27 mouse cellular contexts compared by ENCODE assay signal in the genomic region with DNA sequence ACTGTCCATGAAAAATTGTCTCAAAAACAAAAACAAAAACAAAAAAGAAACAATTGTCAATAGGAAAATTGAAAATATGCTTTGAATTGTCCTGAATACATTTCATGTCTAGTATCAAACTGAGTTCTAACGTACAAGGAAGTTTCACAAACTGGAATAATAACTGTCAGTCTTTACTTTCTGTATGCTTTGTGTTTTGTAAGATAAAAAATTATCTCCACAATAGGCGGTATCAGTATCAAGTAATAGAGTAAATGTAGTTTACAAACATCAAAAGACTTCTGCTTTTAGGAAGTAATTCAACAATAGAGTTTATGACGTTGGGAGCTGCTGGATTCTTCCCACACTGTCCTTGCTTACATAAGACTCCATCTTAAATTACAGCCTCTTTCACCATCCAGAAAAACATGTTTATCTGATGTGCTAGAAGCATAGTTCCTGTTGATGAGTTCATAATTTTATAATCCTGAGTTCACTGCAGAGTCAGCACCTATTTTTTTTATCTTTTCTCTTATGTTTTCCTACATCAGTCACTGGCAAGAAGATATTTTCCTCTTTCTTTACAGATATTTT. TPM values are rescaled to one million over a fixed set of nuclear protein-coding genes. Genes with fewer than 3 reads are reported as not detected.
DNase-seq lines count a peak whose midpoint lies in the region; ATAC-seq and TF ChIP-seq lines count a peak whose summit lies in the region.
"Had no signal": no experiment of that assay in that cellular context is flagged by ENCODE, and none has a peak within 500 bp of the region (broad histone marks: within the 10 kb centered on the region; RNA-seq: fewer than 3 reads in every experiment).

No protein-coding gene starts in this region.

- H3K79me2 ChIP-seq in MEL (ENCODE audit: control insufficient read depth, insufficient read depth, low read length, poor library complexity) = no peaks in the 10 kb centered on the region

- peak overlapping the region in 1 of 2 experiments; percentile 52; a peak in 2 of 4 replicates for H3K4me3 ChIP-seq in MEL (ENCODE audit: control insufficient read depth in 1 of 2, insufficient read depth in 1 of 2, low read depth in 2 of 2, low read length in 2 of 2)

- intact Hi-C loops in left cerebral cortex, postnatal 4 days (cut with DNase I) = no loop called here

- ATAC-seq in activated CD4-positive, CD25-positive, alpha-beta regulatory T cell, adult 4 months = no peak
- ATAC-seq: CD4-positive, CD25-positive, alpha-beta regulatory T cell, adult 4 months; Patski had no signal

- peaks cover 2 to 12% of the 10 kb centered on the region in 2 experiments; a peak in 1 of 4 replicates for H3K4me1 ChIP-seq in MEL (ENCODE audit: control insufficient read depth in 1 of 2, insufficient read depth in 2 of 2, low read length in 2 of 2)

- TF ChIP-seq CTCF in MEL (IDR thresholded peaks at IDR 0.05 in 2 of 3, conservative IDR thresholded peaks at IDR 0.05 in 1 of 3; ENCODE audit: control insufficient read depth in 1 of 3, insufficient read depth in 1 of 3, low read depth in 2 of 3, low read length in 3 of 3, poor library complexity in 1 of 3, severe bottlenecking in 1 of 3) = no peak

- H3K36me3 ChIP-seq in MEL (ENCODE audit: control insufficient read depth in 1 of 2, insufficient read depth in 2 of 2, low read length in 2 of 2) = peaks cover 0 to 5% of the 10 kb centered on the region in 2 experiments; a peak in 2 of 4 replicates
- H3K36me3 ChIP-seq: G1E had no signal

- no peak overlapping the region for H3K9ac ChIP-seq in MEL (ENCODE audit: control insufficient read depth, low read depth, low read length, poor library complexity, severe bottlenecking)

- TF ChIP-seq RAD21 in MEL (IDR thresholded peaks at IDR 0.05; ENCODE audit: low read depth, low read length) = no peak

- H3K27me3 ChIP-seq in MEL (ENCODE audit: control insufficient read depth in 1 of 2, insufficient read depth in 2 of 2, low read length in 2 of 2) = no peaks in the 10 kb centered on the region
- H3K27me3 ChIP-seq: CH12.LX had no signal

- DNase-seq in MEL (ENCODE audit: low read depth, low spot score) = peak; percentile 71
- peak; percentile 11 for DNase-seq in MEL-GATA-1-ER (ENCODE audit: extremely low read depth, low read depth)
- peak; percentile 42 for DNase-seq in gonadal fat pad, adult 2 months (ENCODE audit: low read depth)
- no peak for DNase-seq in frontal cortex, adult 2 months (ENCODE audit: extremely low spot score in 1 of 2, low spot score in 1 of 2)
- no peak for DNase-seq in left cerebral cortex, postnatal 4 days
- DNase-seq: adrenal gland, adult 2 months; adrenal gland, adult 8-10 months; adrenal gland, postnatal 10 days; adrenal gland, postnatal 14 days; adrenal gland, postnatal 25 days; adrenal gland, postnatal 36 days; B cell, adult 2 months; cerebellum, adult 11 months; cerebellum, adult 11-12 months; cerebellum, adult 18-20 months; cerebellum, adult 2 months; cerebellum, adult 8-10 months; cerebellum, adult 9-10 months had no signal

- peak overlapping the region; percentile 77 for H3K27ac ChIP-seq in MEL (ENCODE audit: control insufficient read depth, low read depth, low read length)

- no peaks in the 10 kb centered on the region for H3K9me3 ChIP-seq in MEL (replicated peaks; ENCODE audit: insufficient read depth, low read length)
- H3K9me3 ChIP-seq: G1E had no signal

- no peak for TF ChIP-seq POLR2A in MEL (IDR thresholded peaks at IDR 0.05; ENCODE audit: control insufficient read depth in 1 of 2, insufficient read depth in 1 of 2, low read depth in 1 of 2, low read length in 2 of 2, poor library complexity in 1 of 2)

- peak; percentile 79 to 83 for TF ChIP-seq EP300 in MEL (IDR thresholded peaks at IDR 0.05; ENCODE audit: low read depth in 1 of 2, low read length in 2 of 2)

TF ChIP-seq in MEL, 35 proteins besides CTCF, POLR2A, EP300 and RAD21:
- peak; percentile 69; the same call in 1 of the 2 replicates for TF ChIP-seq TCF12 (IDR thresholded peaks at IDR 0.05; ENCODE audit: low read depth, low read length)
- TF ChIP-seq POLR2AphosphoS5 (IDR thresholded peaks at IDR 0.05; ENCODE audit: borderline replicate concordance, low read depth, low read length) = no peak
- no peak for TF ChIP-seq KAT2A (conservative IDR thresholded peaks at IDR 0.05; ENCODE audit: low read depth, low read length)
- TF ChIP-seq E2F4 (IDR thresholded peaks at IDR 0.05; ENCODE audit: borderline replicate concordance, low read depth, low read length) = no peak
- TF ChIP-seq BHLHE40 (IDR thresholded peaks at IDR 0.05; ENCODE audit: borderline replicate concordance, low read depth, low read length) = no peak
- TF ChIP-seq ELF1 (IDR thresholded peaks at IDR 0.05; ENCODE audit: low read depth, low read length) = peak; percentile 5; the same call in 1 of the 2 replicates
- peak; percentile 49; the same call in 1 of the 2 replicates for TF ChIP-seq MXI1 (IDR thresholded peaks at IDR 0.05; ENCODE audit: low read depth, low read length)
- TF ChIP-seq RCOR1 (IDR thresholded peaks at IDR 0.05; ENCODE audit: low read depth, low read length) = no peak
- peak; percentile 70 for TF ChIP-seq MYB (IDR thresholded peaks at IDR 0.05; ENCODE audit: low read depth, low read length)
- peak; percentile 95 for TF ChIP-seq ETS1 (IDR thresholded peaks at IDR 0.05; ENCODE audit: low read depth, low read length)
- no peak for TF ChIP-seq USF1 (IDR thresholded peaks at IDR 0.05; ENCODE audit: low read depth, low read length)
- no peak for TF ChIP-seq USF2 (IDR thresholded peaks at IDR 0.05; ENCODE audit: borderline replicate concordance in 1 of 2, insufficient read depth in 1 of 2, low read depth in 1 of 2, low read length in 2 of 2)
- TF ChIP-seq SIN3A (IDR thresholded peaks at IDR 0.05; ENCODE audit: low read length) = peak; percentile 59; the same call in 1 of the 2 replicates
- no peak for TF ChIP-seq CHD1 (IDR thresholded peaks at IDR 0.05; ENCODE audit: low read depth, low read length)
- TF ChIP-seq CHD2 (IDR thresholded peaks at IDR 0.05; ENCODE audit: low read length) = no peak
- no peak for TF ChIP-seq ZNF384 (IDR thresholded peaks at IDR 0.05; ENCODE audit: low read depth, low read length)
- no peak for TF ChIP-seq ZKSCAN1 (IDR thresholded peaks at IDR 0.05; ENCODE audit: low read depth, low read length)
- TF ChIP-seq NRF1 (IDR thresholded peaks at IDR 0.05; ENCODE audit: insufficient read depth, low read depth, low read length, poor library complexity, severe bottlenecking) = no peak
- no peak for TF ChIP-seq ZC3H11A (IDR thresholded peaks at IDR 0.05; ENCODE audit: low read depth, low read length)
- TF ChIP-seq MAZ (IDR thresholded peaks at IDR 0.05; ENCODE audit: low read depth, low read length) = no peak
- 0 out of 2 replicates have a peak, but pooled peaks have one; percentile 49 for TF ChIP-seq MAFK (IDR thresholded peaks at IDR 0.05; ENCODE audit: borderline replicate concordance, low read depth, low read length)
- no peak for TF ChIP-seq NELFE (IDR thresholded peaks at IDR 0.05; ENCODE audit: low read depth, low read length)
- TF ChIP-seq GATA1 (IDR thresholded peaks at IDR 0.05; ENCODE audit: low read depth, low read length) = peak; percentile 84

RNA-seq across cellular contexts. Expression of a gene that starts 5.6 kb away (rescaled TPM):
- total RNA-seq in MEL (2012; rRNA removed) = not detected in 2 replicates
- not detected for polyA plus RNA-seq in MEL (2012; ENCODE audit: insufficient read depth in 1 of 2, insufficient read length in 2 of 2, low read depth in 1 of 2, low replicate concordance in 2 of 2, missing spikeins in 1 of 2)
- 0.05 and 0.11 TPM in 2 replicates for polyA plus RNA-seq in gonadal fat pad, adult 2 months (2012; rRNA removed)
- not detected in 2 replicates for polyA plus RNA-seq in frontal cortex, adult 2 months (2012; rRNA removed)
- not detected for total RNA-seq in left cerebral cortex, postnatal 4 days (2021)
- not detected for polyA plus RNA-seq in activated CD4-positive, CD25-positive, alpha-beta regulatory T cell, adult 4 months (2017; shearing (Covaris generic))
- total RNA-seq: adrenal gland, adult 18-20 months; adrenal gland, postnatal 25 days; CH12.LX; ES-E14 had no signal
- polyA plus RNA-seq: adrenal gland, adult 2 months; brain, embryonic 14.5 days; C2C12; CD4-positive, CD25-positive, alpha-beta regulatory T cell, adult 4 months; cerebellum, adult 2 months; G1E; Patski had no signal

RNA-seq across cellular contexts. Expression of a gene that starts 14.0 kb away (rescaled TPM):
- not detected in 2 replicates for total RNA-seq in MEL (2012; rRNA removed)
- polyA plus RNA-seq in MEL (2012; ENCODE audit: insufficient read depth in 1 of 2, insufficient read length in 2 of 2, low read depth in 1 of 2, low replicate concordance in 2 of 2, missing spikeins in 1 of 2) = not detected
- 0.06 TPM in 1 of 2 replicates, not detected in the other for polyA plus RNA-seq in gonadal fat pad, adult 2 months (2012; rRNA removed)
- polyA plus RNA-seq in frontal cortex, adult 2 months (2012; rRNA removed) = 0.02 TPM in 1 of 2 replicates, not detected in the other
- not detected for total RNA-seq in left cerebral cortex, postnatal 4 days (2021)
- not detected for polyA plus RNA-seq in activated CD4-positive, CD25-positive, alpha-beta regulatory T cell, adult 4 months (2017; shearing (Covaris generic))
- total RNA-seq: adrenal gland, adult 8-10 months; adrenal gland, postnatal 25 days; CH12.LX had no signal
- polyA plus RNA-seq: adrenal gland, adult 2 months; C2C12; CD4-positive, CD25-positive, alpha-beta regulatory T cell, adult 4 months; cerebellum, adult 2 months; G1E had no signal

Comparison
In these comparisons a context has a peak if more than half of its experiments do, and no peak if none do; other contexts are left out.
1. DNase-seq: peak in MEL (single experiment), MEL-GATA-1-ER (single experiment) and gonadal fat pad, adult 2 months (single experiment); none in frontal cortex, adult 2 months (0 of 2) and left cerebral cortex, postnatal 4 days (single experiment).